Mouse (Mus musculus) urinary bladder, postnatal 25 days (tissue): ENCODE results near the gene Srsf1.
A peak's percentile ranks its signal among the peaks of the same experiment; 100 is the strongest.
"Not testable (repeated sequence)": the region's sequence is repeated elsewhere in the genome, so short reads cannot be mapped to it uniquely, and the experiment has no call there.

Experiments
- DNase-seq: peaks from one replicate; pipeline ENCODE4 v3.0.0; 2022; ENCODE audit warnings: low spot score

The Srsf1 gene

DNA sequence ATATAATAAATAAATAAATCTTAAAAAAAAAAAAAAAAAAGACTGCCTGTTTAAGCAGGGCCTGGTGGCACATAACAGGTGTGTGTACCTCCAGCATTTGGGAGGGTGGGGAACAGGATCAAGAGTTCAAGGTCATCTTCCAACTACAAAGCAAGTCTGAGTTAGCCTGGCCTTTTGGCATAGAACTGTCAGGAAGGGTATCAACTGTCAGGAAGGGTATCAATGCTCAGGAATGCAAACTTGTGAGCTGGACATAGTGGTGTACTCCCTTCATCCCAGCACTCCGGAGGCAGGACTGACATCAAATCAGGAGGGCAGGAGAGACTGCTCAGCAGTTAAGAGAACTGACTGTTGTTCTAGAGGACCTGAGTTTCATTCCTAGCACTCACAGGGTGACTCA is 8.1 kb upstream of the Srsf1 start:
- DNase-seq: no peak

DNA sequence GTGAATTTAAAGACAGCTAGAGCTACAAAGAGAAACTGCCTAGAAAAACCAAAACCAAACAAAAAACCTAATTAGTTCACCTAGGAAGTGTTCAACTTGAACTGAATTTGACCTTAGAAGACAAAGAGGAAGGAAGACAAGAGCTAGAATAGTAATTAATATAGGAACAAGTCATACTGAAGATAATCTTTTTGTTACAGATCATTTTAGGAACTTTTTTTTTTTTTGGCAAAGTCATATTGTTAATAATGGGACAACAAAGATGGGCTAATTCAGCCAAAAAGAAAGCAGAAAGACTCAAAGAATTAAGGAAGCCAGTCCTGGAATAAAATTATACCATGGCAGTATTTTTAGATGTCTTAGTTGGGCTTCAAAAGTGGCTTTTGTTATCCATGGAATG is 2.9 kb upstream of the Srsf1 start:
- no peak for DNase-seq

DNA sequence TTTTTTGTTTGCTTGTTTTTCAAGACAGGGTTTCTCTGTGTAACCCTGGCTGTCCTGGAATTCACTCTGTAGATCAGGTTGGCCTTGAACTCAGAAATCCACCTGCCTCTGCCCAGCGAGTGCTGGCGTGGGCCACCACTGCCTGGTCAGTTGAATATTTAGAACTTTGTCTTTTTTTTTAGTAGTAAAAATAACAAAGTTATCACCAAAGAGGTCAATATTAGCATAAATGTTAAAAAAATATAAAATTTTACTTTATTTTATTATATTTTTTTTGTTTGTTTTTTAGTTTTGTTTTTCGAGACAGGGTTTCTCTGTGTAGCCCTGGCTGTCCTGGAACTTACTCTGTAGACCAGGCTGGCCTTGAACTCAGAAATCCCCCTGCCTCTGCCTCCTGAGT is 2.0 kb upstream of the Srsf1 start:
- DNase-seq: not testable (repeated sequence)

DNA sequence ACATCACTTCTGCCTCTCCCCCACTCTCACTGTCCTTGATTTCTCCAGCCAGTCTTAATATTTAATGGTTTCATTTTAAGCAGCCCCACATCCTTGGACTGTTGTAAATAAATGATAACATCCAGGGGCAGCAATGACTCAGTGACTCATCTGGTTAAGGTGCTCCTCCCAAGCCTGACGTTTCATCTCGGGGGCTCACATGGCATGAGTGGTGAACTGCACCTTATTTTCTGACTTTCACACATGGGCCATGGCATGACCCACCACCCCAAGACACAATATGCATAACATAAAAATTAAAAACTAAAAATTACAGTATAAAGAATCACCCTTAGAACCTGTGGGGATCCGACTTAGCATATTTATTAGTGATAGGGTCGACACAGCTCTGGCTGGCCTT is 1.3 kb upstream of the Srsf1 start:
- no peak for DNase-seq

DNA sequence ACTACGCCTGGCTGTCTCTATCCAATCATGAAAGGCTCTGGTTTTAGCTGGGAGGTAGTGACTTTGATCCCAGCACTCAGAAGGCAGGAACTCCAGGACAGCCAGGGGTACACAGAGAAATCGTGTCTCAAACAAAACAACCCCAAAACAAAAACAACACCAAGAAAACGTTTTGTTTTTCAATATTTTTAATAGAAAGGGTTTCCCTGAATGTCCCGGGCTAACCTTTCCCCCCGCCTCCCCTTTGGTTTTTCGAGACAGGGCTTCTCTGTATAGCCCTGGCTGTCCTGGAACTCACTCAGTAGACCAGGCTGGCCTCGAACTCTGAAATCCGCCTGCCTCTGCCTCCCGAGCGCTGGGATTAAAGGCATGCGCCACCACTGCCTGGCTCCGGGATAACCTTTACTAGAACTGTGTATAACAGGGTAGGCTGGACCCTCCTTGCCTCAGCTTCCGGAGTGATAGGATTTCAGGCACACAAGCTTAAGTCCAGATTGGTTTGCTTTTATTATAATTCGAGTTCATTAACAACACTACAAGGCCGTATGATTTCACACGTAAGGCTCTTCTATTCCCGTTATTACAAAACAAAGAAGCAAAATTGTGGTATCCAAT is 743 bp upstream of the Srsf1 start:
- no peak for DNase-seq

DNA sequence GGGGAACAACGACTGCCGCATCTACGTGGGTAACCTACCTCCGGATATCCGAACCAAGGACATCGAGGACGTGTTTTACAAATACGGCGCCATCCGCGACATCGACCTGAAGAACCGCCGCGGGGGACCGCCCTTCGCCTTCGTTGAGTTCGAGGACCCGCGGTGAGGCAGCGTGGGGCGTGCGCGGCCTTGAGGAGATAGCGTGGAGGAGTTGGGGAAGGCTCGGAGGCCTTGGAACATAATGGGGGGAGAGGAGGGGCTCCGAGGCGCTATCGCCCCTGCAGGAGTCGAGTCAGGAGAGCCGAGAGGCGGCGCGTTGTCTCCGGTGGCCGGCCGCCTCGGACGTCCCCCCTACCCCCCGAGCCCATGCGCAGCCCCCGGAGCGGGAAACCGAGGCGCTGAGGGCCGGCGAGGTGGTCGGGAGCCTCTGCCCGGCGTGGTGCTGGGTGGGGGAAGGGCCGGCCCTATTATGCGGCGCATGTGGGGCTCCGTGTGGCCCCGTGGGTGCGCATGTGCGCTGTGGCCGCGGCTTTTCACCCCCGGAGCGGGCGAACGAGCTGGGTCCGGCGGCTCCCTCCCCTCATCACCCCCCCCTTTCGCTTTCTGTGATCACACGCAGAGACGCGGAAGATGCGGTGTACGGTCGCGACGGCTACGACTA is 828 bp downstream of the Srsf1 start:
- peak; percentile 61 for DNase-seq

DNA sequence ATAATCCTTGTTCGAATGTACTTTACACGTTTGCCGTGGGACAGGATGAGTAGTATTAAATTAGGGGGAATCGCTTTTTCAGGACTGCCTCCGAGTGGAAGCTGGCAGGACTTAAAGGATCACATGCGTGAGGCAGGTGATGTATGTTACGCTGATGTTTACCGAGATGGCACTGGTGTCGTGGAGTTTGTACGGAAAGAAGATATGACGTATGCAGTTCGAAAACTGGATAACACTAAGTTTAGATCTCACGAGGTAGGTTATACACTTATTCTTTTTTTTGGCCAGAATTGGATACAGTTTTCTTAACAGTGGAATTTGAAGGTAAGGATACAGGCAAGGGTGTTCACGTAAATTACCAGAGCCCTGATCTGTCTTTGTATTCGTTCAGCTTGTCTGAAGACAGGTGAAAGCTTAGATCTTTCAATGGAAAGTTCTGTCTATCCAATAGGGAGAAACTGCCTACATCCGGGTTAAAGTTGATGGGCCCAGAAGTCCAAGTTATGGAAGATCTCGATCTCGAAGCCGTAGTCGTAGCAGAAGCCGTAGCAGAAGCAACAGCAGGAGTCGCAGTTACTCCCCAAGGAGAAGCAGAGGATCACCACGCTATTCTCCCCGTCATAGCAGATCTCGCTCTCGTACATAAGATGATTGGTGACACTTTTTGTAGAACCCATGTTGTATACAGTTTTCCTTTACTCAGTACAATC is 1.9 kb downstream of the Srsf1 start:
- no peak for DNase-seq

DNA sequence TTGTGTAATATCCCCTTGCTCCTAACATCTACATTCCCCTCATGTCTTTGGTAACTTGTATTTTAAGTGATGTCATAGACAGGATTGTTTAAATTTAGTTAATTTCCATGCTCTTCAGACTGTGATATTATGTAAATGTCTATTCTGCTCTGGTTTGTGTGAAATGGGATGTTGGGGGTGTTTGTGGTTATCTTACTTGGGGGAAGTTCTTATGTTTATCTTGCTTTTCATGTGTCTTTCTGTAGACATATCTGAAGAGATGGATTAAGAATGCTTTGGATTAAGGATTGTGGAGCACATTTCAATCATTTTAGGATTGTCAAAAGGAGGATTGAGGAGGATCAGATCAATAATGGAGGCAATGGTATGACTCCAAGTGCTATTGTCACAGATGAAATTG is 2.6 kb downstream of the Srsf1 start:
- no peak for DNase-seq

DNA sequence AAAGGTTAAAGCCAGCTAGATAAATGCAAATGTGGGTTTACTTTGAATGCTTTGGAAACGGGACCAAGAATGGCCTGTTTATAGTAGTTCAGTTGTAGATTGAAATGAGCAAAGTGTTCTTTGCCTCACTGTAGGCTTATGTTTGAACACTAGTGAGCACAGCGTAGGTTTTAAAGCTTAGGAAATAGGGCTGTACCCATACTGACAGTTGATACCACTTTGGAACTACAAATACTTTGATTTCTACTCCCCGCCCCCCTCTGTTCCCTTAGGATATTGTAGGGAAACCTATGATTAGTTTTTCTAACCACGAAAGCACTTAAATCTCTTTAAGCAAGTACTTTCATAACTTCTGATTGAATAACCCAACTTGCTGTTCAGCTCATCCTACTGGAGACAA is 5.5 kb downstream of the Srsf1 start:
- DNase-seq: no peak

DNA sequence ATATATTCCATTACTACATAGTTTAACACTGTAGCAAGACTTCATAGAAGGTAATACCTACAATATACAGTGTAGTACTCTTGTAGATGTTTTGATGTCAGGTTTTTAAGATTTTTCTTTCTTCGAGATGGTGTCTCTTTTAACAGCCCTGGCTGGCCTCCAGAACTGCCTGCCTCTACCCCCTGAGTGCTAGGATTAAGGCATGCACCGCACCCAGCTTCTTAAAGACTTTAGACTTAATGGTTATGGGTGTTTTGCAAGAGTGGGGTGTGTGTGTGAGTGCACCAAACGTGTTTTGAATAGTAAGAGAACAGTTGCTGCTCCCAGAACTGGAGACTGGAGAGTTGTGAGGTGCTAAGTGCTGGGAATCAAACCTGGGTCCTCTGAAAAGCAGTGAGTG is 6.6 kb downstream of the Srsf1 start:
- no peak for DNase-seq

DNA sequence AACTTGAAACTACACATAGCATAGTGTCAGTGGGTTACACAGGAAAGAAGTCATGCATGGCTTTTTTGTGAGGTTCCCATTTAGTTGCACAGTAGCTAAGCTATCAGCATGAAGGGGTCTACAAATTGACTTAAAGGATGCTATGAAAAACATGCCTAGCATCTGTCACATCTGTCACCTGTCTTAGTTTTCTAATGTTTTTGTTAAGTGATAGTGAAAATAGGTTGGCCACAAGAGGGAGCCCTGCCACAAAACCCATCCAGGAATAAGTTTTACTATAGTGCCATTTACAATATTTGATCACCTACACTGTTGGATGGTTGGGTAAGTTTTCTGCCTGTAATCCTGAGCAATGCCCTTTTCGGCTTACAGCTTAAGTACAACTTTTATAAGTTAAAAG is 7.4 kb downstream of the Srsf1 start:
- peak; percentile 48 for DNase-seq

DNA sequence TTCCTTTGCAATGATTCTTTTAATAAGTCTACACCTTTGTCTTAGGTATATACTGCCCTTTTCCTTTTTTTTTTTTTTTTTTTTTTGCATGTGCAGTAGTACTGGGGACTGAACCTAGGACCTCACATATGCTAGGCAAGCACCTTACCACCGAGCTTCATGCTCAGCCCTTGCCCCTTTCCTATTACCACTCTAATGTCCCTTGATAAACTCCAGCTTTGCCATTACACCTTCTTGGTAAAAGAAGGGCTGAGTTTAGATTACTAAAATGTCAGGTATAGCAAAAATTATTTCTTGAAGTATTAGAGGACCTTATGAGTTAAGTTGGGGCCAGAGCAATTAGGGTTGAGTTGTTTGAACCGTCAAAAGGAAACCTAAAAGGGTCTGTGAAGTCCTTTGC is 8.6 kb downstream of the Srsf1 start:
- DNase-seq: no peak

DNA sequence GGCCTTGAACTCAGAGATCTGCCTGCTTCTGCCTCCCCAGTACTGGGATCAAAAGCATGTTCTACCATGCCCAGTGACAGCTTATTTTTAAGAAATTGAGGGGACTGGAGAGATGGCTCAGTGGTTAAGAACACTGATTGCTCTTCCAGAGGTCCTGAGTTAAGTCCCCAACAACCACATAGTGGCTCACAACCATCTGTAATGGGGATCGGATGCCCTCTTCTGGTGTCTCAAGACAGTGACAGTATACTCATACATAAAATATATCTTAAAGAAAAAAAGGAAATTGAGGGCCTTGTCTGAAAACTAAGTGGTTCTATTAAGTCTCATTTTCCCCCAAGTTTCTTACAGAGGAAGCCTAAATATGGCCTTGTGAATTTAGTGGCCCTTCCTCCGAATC is 10.6 kb downstream of the Srsf1 start:
- no peak for DNase-seq

DNA sequence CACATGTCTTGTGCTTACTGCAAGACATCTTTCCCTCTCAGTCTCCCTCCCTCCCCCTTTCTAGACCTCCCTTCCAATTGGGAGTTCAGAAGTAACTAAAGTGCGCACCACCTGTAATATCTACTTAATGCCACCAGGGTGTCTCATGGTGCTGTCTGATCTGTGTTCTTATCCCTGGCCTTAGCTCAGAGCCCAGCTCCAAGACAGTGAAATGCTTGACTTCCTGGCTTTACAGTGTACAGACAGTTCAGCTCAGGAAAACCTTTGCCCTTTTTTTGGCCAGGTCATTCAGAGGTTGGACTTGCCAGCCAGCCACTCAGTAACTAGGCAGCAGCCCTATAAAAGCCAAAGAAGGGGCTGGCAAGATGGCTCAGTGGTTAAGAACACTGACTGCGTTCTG is 12.0 kb downstream of the Srsf1 start:
- no peak for DNase-seq

DNA sequence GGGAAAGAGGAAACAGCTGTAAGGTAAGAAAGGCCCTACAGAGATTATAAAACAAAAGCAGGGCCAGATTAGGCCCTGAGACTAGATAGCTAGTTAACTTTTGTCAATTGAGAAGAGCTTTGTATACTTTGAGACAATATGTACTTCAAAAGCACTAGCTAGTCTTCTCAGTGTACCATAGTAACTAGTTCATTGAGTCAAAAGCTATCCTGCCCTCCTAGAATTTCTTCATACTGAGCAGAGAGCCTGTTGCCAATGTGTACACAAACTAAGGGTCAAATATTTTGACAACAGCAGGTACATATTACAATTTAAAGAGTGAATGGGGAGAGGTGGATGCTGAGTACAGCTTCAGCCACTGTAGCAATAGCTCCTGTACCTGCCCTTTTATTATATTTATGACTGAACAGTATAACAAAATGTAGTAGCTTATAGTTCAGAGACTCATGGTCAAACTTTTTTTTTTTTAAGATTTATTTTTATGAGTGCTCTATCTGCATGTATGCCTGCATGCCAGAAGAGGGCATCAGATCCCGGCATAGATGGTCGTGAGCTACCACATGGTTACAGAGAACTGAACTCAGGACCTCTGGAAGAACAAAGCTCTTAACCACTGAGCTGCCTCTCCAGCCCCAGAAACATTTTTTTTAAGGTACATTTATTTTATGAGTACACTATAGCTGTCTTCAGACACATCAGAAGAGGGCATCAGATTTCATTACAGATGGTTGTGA is 14.9 kb downstream of the Srsf1 start:
- DNase-seq: no peak

DNA sequence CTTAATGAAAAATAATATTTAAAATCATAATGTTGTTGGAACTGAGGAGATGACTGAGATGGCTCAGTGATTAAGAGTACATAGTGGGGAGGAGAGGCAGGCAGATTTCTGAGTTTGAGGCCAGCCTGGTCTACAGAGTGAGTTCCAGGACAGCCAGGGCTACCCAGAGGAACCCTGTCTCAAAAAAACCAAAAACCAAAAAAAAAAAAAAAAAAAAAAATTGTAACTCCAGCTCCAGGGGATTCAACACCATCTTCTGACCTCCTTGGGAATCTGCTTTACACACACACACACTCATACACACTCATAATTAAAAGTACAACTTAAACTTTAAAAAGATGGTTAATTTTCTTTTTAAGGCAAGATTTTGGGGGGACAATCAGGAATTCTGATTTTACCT is 18.6 kb downstream of the Srsf1 start:
- no peak for DNase-seq

DNA sequence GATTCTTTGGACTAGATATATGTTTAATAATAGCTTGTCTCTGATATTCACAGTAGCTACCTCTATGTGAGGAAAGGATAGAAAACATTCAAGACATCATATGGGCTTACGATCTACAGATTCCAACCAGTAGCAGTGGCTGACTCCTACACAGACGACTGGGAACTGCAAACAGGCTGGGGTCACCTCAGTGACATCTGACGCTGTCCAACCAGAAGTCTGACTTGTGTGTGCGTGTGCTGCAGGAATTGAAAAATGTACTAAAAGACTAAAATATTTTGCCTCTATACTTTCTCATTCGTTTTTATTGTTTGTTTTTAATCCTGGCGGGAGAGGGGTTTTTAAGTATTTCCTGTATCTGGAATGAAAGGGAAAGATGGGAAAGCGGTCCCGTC is 20.0 kb downstream of the Srsf1 start:
- DNase-seq: no peak

DNA sequence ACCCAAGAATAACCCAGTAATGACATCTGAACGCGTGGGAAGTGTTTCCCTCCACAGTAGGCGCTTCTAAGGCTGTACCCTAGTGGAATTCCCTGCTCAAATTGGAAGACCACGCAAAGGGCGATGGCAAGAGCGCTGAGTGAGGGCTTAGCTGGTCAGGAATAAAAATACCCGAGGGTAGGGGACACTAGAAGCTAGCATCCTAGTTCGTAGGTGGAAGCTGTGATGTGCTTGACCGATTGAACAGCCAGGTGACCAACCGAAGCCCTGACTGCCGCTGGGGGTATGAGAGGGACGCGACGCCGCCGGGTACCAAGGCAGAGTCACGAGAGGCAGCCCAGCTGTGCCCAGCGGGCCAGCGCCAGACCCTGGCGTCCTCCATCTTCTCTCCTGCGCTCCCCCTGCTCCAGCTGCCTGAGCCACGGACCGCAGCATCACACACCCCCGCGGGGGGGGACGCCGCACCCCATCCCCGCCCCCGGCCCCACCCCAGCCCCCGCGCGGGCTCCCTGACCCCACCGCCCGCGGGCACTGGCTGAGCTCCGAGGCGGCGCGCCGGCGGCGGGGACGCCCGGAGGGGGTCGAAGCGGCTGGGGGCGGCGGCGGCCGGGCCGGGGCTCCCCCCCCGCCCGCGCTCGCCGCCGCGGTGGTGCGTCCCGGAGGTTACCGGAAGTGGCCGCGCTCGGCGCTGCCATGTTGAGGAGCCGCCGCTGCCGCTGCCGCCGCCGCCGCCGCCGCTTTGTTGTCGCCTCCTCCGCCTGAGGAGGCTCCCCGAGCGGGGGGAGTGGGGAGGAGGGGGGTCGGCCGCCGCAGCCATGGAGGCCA is 20.6 kb downstream of the Srsf1 start, which contains the start of gene Vezf1:
Gene Vezf1 (plus strand): TSS at position 694 of the 825 bp plus-strand sequence.
- peak; percentile 61 for DNase-seq

DNA sequence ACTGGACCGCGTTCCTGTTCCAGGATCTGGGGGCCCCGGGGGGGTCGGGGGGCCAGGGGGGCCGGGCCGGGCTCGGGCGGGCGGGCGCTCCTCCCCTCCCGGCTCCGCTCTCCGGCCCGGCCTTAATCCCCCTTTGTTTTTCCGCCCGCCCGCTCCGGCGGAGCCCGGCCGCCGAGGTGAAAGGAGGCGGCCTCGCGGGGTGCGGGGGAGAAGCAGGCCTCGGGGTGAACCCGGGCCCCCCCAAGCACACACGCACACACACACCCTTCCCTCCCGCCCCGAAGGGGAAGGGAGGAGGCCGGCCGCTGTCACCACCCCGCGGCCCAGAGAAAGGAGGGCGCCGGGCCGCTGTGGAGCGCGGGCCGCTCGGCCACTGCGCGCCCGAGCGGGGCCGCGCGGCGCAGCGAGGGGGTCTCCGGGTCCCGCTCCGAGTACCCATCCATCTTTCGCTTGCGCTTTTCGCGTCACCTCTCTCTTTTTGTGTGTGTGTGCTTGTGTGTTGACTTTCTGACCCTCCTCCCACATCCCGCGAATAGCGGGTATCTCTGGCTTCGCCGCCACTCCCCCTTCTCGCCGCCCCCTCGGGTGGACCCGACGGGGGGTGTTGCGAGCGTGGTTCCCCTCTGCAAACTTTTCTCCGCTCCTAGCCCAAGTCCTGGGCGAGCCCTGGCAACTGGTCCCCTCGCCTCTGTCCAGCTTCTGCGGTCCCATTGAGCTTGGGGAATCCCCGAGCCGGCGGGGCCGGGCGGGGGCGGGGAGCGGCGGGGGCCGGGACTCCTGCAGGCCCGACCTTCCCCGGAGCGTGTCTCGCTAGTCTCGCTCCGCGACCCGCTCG is 21.5 kb downstream of the Srsf1 start:
- peak; percentile 67 for DNase-seq

DNA sequence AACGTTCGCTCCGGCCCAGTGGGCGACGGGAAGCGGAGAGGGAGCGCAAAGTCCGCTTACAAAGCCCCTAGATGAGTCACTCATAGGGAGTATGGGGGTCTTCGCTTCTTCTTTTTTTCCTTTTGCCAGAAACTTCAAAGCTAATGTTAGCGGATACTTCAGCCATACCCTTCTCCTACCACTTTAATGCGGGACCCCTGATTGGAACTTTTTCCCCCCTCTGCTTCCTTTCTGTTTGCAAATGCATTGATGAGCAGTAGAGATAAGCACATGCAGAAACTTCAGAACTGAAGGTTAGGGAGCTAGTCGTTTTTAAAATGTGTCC is 22.0 kb downstream of the Srsf1 start:
- no peak for DNase-seq

DNA sequence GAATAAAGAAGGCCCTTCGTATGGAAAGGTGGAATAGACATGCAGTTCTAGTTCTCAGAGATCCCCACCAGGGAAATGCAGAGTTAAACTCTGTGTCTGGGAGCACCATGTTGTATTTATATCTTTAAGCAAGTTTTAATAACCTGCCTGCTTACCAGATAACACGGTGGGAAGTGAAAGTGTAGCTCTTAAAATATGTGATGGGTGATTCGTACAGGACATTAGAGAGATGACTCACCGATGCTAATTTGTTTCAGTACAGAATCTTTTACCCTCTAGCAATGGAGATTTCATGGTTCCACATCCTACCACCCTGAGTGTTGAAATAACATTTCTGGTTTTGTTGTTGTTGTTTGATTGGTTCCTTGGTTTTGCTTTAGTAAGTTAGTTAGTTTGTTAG is 23.2 kb downstream of the Srsf1 start:
- DNase-seq: no peak
